Mouse (Mus musculus) liver, embryonic 14.5 days (tissue): Measurements from ENCODE around the gene Pnliprp2. TPM values are rescaled to one million over a fixed set of nuclear protein-coding genes. Genes with fewer than 3 reads are reported as not detected.

Experiments used
- ATAC-seq: fragments of 200-750 bp; cut with Nextera tagmentation; 2 replicates; pipeline ENCODE4 v1.8.0; 2017; ENCODE audit warnings: moderate number of reproducible peaks, mild to moderate bottlenecking, moderate library complexity; ENCODE audit not compliant: insufficient read depth
- DNase-seq, 3 experiments: peaks; one replicate each; pipeline ENCODE4 v3.0.0-alpha.2; 2012 to 2013; ENCODE audit warnings: low read depth in 3 of 3, low spot score in 3 of 3
- H3K27ac ChIP-seq: fragments of 300-500 bp; sonication (generic); 2 replicates; pipeline ENCODE4 v1.5.1; 2014; ENCODE audit warnings: moderate library complexity, mild to moderate bottlenecking, control low read depth, inconsistent platforms
- H3K27me3 ChIP-seq: fragments of 300-500 bp; sonication (generic); 2 replicates; pipeline ENCODE4 v1.6.1; 2014; ENCODE audit warnings: mild to moderate bottlenecking, low read length, moderate library complexity; ENCODE audit not compliant: control insufficient read depth, insufficient read depth
- H3K36me3 ChIP-seq: fragments of 300-500 bp; sonication (generic); replicated peaks from 2 replicates; pipeline ENCODE4 v1.6.1; 2014; ENCODE audit warnings: low read depth; ENCODE audit not compliant: control insufficient read depth, insufficient read depth
- H3K4me1 ChIP-seq, 2 experiments: fragments of 200-500 bp in 1 of 2; fragments of 300-500 bp in 1 of 2; sonication (generic) in 1 of 2; replicated peaks; 2 replicates each; pipeline ENCODE4 v1.6.1; 2012 to 2014; ENCODE audit warnings: antibody characterized with exemption in 1 of 2, inconsistent platforms in 1 of 2, low read length in 1 of 2; ENCODE audit not compliant: control insufficient read depth in 2 of 2, insufficient read depth in 2 of 2
- H3K4me2 ChIP-seq: fragments of 300-500 bp; sonication (generic); 2 replicates; pipeline ENCODE4 v1.6.1; 2014; ENCODE audit warnings: low read depth, mild to moderate bottlenecking, control low read depth, moderate library complexity
- H3K4me3 ChIP-seq, 2 experiments: fragments of 200-500 bp in 1 of 2; fragments of 300-500 bp in 1 of 2; sonication (generic) in 1 of 2; 2 replicates each; pipeline ENCODE4 v1.5.1; 2012 to 2014; ENCODE audit warnings: low read depth in 2 of 2, low read length in 2 of 2, mild to moderate bottlenecking in 2 of 2, control low read depth in 1 of 2, inconsistent platforms in 1 of 2, moderate library complexity in 1 of 2; ENCODE audit not compliant: insufficient read depth in 1 of 2
- H3K9ac ChIP-seq: fragments of 300-500 bp; sonication (generic); replicated peaks from 2 replicates; pipeline ENCODE4 v1.6.1; 2014; ENCODE audit warnings: mild to moderate bottlenecking, control low read depth, moderate library complexity
- H3K9me3 ChIP-seq: fragments of 300-500 bp; sonication (generic); 2 replicates; pipeline ENCODE4 v1.6.1; 2016; ENCODE audit warnings: low read length, mixed read lengths; ENCODE audit not compliant: control insufficient read depth
- CTCF ChIP-seq: IDR thresholded peaks from 2 replicates; pipeline ENCODE4 v1.5.1; 2016; ENCODE audit warnings: antibody characterized with exemption, low read depth, control low read depth
- EP300 ChIP-seq: IDR thresholded peaks from 2 replicates; pipeline ENCODE4 v1.6.1; 2016; ENCODE audit warnings: antibody characterized with exemption, low read depth
- WGBS: fragments of 180-500 bp; shearing (Covaris S2); extraction: QIAGEN DNeasy Blood & Tissue Kit; methylation state at CpG from one replicate; pipeline ENCODE4 v1.1.7; 2014; ENCODE audit not compliant: insufficient replicate concordance; 5-methylcytosine and 5-hydroxymethylcytosine counted together
- polyA plus RNA-seq, 2 experiments: library from polyadenylated mRNA; depleted of rRNA in 1 of 2; stranded (reverse) in 1 of 2; unstranded in 1 of 2; fragments of >200 nt; fragmentation: Nextera tagmentation in 1 of 2; extraction: Ambion mirVana in 1 of 2; gene quantifications; 2 replicates each; pipeline versions ENCODE4 v1.2.1 to v1.2.3; 2012 to 2014

Pnliprp2 gene
- polyA plus RNA-seq (2012; rRNA removed) (2.0 and 2.2 TPM in 2 replicates), polyA plus RNA-seq (2014; fragmentation: Nextera tagmentation; extraction: Ambion mirVana) (4.4 TPM in 2 replicates)

DNA sequence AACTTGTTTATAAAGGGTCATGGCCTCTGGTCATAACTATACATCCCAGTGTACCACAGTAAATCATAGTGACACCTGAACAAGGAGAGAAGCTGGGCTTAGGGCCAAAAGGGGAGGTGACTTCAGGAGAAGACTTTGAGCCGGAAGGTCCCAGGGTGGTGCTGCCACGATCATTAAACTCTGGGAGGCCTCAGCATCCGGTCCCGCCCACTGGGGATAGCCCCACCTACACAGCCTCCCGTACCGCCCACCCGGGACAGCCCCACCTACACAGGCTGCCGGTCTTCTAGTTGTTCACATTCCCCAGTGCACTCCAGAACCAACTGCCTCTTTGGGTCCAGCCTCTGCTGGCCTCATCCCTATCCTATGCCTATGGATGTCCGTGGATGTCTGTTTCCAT lies at the start of gene Pnliprp2:
Gene Pnliprp2 (plus strand): TSS at position 297 of the 400 bp plus-strand sequence.
- Histone ChIP-seq H3K4me3 (no peak within 1 kb of the TSS), H3K4me1 (no peaks in the 10 kb centered on the region), H3K27me3 (no peaks in the 10 kb centered on the region), H3K4me2 (no peak within 1 kb of the TSS), H3K9me3 (no peaks in the 10 kb centered on the region), H3K9ac (no peak within 1 kb of the TSS), H3K27ac (no peak within 1 kb of the TSS), H3K36me3 (no peaks in the 10 kb centered on the region)
- DNase-seq (peak in 2 of 3 experiments; percentile 1 to 19), ATAC-seq (peak; percentile 28; the same call in 1 of the 2 replicates)
- WGBS: 44% methylated on average over 9 of the region's 9 CpGs
- no peak for TF ChIP-seq CTCF
- no peak for TF ChIP-seq EP300

GRCm38 (mm10) chr19:58717925-58718324 lies 41.6 kb upstream of the Pnliprp2 start:
- Histone ChIP-seq H3K4me1 (no peaks in the 10 kb centered on the region), H3K9me3 (no peaks in the 10 kb centered on the region), H3K36me3 (no peaks in the 10 kb centered on the region), H3K27ac (no peak overlapping the region), H3K9ac (no peak overlapping the region), H3K27me3 (no peaks in the 10 kb centered on the region), H3K4me3 (no peak overlapping the region), H3K4me2 (no peak overlapping the region)
- peak in 1 of 3 experiments; percentile 6 for DNase-seq
- TF ChIP-seq EP300 (no peak), CTCF (no peak)
- 61% methylated on average over 4 of the region's 4 CpGs for WGBS
- no peak for ATAC-seq

DNA sequence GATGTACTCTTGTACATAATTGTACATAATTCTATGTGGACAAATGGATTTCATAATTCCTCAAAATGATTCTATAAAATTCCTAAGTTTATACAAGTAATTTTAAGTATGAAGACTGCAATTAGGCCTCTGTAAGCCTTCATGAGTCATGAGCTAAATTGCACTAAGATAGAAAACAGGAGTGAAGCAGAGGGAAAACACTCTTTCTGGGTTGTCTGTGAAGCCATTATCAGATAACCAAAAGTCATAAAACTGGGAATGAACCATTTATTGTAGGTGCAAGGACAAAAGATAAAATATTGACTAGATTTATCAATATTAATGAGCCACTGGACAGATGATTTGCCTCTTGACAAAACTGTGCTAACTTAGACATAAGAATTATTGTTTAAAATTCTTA lies 39.1 kb upstream of the Pnliprp2 start:
- Histone ChIP-seq H3K27ac (no peak overlapping the region), H3K27me3 (no peaks in the 10 kb centered on the region), H3K9ac (no peak overlapping the region), H3K4me3 (no peak overlapping the region), H3K4me2 (no peak overlapping the region), H3K4me1 (peaks cover 0 to 2% of the 10 kb centered on the region in 2 experiments; a peak in 1 of 4 replicates), H3K9me3 (no peaks in the 10 kb centered on the region), H3K36me3 (no peaks in the 10 kb centered on the region)
- ATAC-seq (no peak), DNase-seq (no peak)
- no peak for TF ChIP-seq CTCF
- TF ChIP-seq EP300: no peak

DNA sequence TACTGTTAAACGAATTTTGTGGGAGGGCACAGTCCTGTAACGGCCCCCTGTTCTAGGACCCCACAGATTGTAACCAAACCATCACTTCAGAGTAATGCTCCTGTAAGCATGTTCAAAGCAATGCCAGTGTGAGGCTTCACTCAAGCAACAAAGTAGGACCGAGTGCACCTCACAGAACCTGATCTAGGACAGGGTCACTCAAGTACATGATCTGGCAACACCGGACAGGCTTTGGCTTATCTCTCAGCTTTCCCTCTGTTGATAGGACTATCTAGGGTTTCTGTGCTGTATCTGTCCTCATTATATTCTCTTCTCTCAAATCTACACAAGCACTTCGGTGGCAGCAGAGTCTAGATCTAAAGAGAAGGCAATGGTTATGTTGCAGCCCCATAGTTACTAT lies 33.0 kb upstream of the Pnliprp2 start:
- no peak overlapping the region for H3K4me2 ChIP-seq

GRCm38 (mm10) chr19:58727756-58728155 lies 31.8 kb upstream of the Pnliprp2 start:
- H3K4me1 ChIP-seq: peaks cover 0 to 10% of the 10 kb centered on the region in 2 experiments; a peak in 1 of 4 replicates
- DNase-seq (no peak), ATAC-seq (no peak)
- no peak overlapping the region for H3K4me3 ChIP-seq
- H3K27ac ChIP-seq: no peak overlapping the region
- H3K9ac ChIP-seq: no peak overlapping the region
- WGBS: 51% methylated on average over 5 of the region's 5 CpGs
- no peaks in the 10 kb centered on the region for H3K36me3 ChIP-seq
- H3K9me3 ChIP-seq: no peaks in the 10 kb centered on the region
- TF ChIP-seq CTCF: no peak
- no peak overlapping the region for H3K4me2 ChIP-seq
- no peaks in the 10 kb centered on the region for H3K27me3 ChIP-seq

More for the DNA sequence above, 33.0 kb upstream of the Pnliprp2 start:
- TF ChIP-seq EP300 (no peak), CTCF (no peak)
- Histone ChIP-seq H3K4me3 (no peak overlapping the region), H3K4me1 (peaks cover 0 to 10% of the 10 kb centered on the region in 2 experiments; a peak in 1 of 4 replicates), H3K27ac (no peak overlapping the region), H3K27me3 (no peaks in the 10 kb centered on the region), H3K36me3 (no peaks in the 10 kb centered on the region), H3K9ac (no peak overlapping the region), H3K9me3 (no peaks in the 10 kb centered on the region)
- no peak for ATAC-seq
- DNase-seq: no peak
- WGBS: 48% methylated on average over 5 of the region's 5 CpGs
